Mouse (Mus musculus): ENCODE data around the gene Atp5mpl. TPM values are rescaled to one million over a fixed set of nuclear protein-coding genes. Genes with fewer than 3 reads are reported as not detected.

Atp5mpl gene
- polyA plus RNA-seq, 1 experiment from 2014 or later: 865 TPM

DNA sequence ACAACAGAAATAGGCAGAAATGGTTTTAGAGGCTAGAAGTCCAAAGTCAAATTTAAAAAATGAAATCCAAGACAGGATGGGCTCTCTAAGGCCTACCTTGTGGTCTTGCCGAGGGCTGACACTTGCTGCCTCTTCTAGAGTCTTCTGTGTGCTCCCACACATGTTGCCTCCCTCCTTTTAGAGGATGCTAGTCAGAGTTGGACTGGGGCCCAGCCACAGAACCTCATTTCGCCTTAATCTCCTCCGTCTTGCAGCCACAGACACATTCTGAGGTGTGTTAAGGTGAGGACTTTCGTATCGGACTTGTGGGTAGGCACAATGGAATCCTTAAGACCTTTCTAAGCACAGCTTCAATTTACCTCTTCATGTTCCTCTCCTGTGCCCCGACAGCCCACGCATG, 54.0 kb downstream of the Atp5mpl start:
- H3K27me3 ChIP-seq (ENCODE audit: control insufficient read depth, insufficient read depth, low read length): no peaks in the 10 kb centered on the region
- no peak overlapping the region for H3K9ac ChIP-seq (ENCODE audit: low read length)
- no peak for TF ChIP-seq CTCF (IDR thresholded peaks at IDR 0.05; ENCODE audit: low read depth)
- no peak for TF ChIP-seq EP300 (optimal IDR thresholded peaks at IDR 0.05)
- WGBS: 78% methylated on average over 7 of the region's 7 CpGs
- H3K4me2 ChIP-seq (replicated peaks; ENCODE audit: low read depth): no peak overlapping the region
- no peak overlapping the region for H3K4me3 ChIP-seq (ENCODE audit: low read depth, low read length)
- H3K9me3 ChIP-seq (ENCODE audit: control insufficient read depth, low read length): no peaks in the 10 kb centered on the region
- DNase-seq (ENCODE audit: low spot score) (no peak), ATAC-seq (ENCODE audit: low FRiP score, low TSS enrichment) (no peak)
- H3K27ac ChIP-seq (replicated peaks): no peak overlapping the region
- no peaks in the 10 kb centered on the region for H3K36me3 ChIP-seq (ENCODE audit: control insufficient read depth, insufficient read depth, low read length)
- H3K4me1 ChIP-seq (replicated peaks; ENCODE audit: control insufficient read depth, insufficient read depth): no peaks in the 10 kb centered on the region

- no peak for DNase-seq (ENCODE audit: low spot score)
- TF ChIP-seq CTCF (IDR thresholded peaks at IDR 0.05; ENCODE audit: low read depth) (no peak), EP300 (optimal IDR thresholded peaks at IDR 0.05) (no peak)
- 91% methylated on average over 2 of the region's 2 CpGs for WGBS
- H3K36me3 ChIP-seq (ENCODE audit: control insufficient read depth, insufficient read depth, low read length): no peaks in the 10 kb centered on the region
- ATAC-seq (ENCODE audit: low FRiP score, low TSS enrichment): no peak
- H3K4me2 ChIP-seq (replicated peaks; ENCODE audit: low read depth): no peak overlapping the region
- no peaks in the 10 kb centered on the region for H3K9me3 ChIP-seq (ENCODE audit: control insufficient read depth, low read length)
- H3K9ac ChIP-seq (ENCODE audit: low read length): no peak overlapping the region
- no peaks in the 10 kb centered on the region for H3K4me1 ChIP-seq (replicated peaks; ENCODE audit: control insufficient read depth, insufficient read depth)
- H3K27me3 ChIP-seq (ENCODE audit: control insufficient read depth, insufficient read depth, low read length): no peaks in the 10 kb centered on the region
- no peak overlapping the region for H3K27ac ChIP-seq (replicated peaks)
- H3K4me3 ChIP-seq (ENCODE audit: low read depth, low read length): no peak overlapping the region
Observed at GRCm38 (mm10) chr12:111911796-111912195, 55.0 kb downstream of the Atp5mpl start.

Other genes with a start within 250 kb of the Atp5mpl start
- 55.7 and 56.7 TPM in 2 replicates for gene Klc1, start 208.1 kb downstream of the Atp5mpl start, polyA plus RNA-seq (2015; fragmentation: Nextera tagmentation; extraction: Ambion mirVana)
- 1.8 and 3.2 TPM in 2 replicates for gene Xrcc3, start 153.1 kb downstream of the Atp5mpl start, polyA plus RNA-seq (2015; fragmentation: Nextera tagmentation; extraction: Ambion mirVana)
- gene Zfyve21, start 152.8 kb downstream of the Atp5mpl start, polyA plus RNA-seq (2015; fragmentation: Nextera tagmentation; extraction: Ambion mirVana): 72.0 and 72.4 TPM in 2 replicates
- gene Ppp1r13b, start 58.9 kb downstream of the Atp5mpl start, polyA plus RNA-seq (2015; fragmentation: Nextera tagmentation; extraction: Ambion mirVana): 18.9 and 21.5 TPM in 2 replicates
- gene Tdrd9, start 4.6 kb upstream of the Atp5mpl start, polyA plus RNA-seq (2015; fragmentation: Nextera tagmentation; extraction: Ambion mirVana): 0.01 TPM in 1 of 2 replicates, not detected in the other
- gene Rd3l, start 14.3 kb upstream of the Atp5mpl start, polyA plus RNA-seq (2015; fragmentation: Nextera tagmentation; extraction: Ambion mirVana): 0.08 and 0.13 TPM in 2 replicates
- gene Aspg, start 139.7 kb upstream of the Atp5mpl start, polyA plus RNA-seq (2015; fragmentation: Nextera tagmentation; extraction: Ambion mirVana): 6.0 and 6.9 TPM in 2 replicates
- gene Kif26a, start 179.2 kb upstream of the Atp5mpl start, polyA plus RNA-seq (2015; fragmentation: Nextera tagmentation; extraction: Ambion mirVana): 0.75 and 0.80 TPM in 2 replicates